Mouse (Mus musculus) liver, embryonic 15.5 days (tissue): ENCODE results near the gene Fbxl17. TPM values are rescaled to one million over a fixed set of nuclear protein-coding genes. Genes with fewer than 3 reads are reported as not detected.

Experiments
- ATAC-seq: fragments of 200-750 bp; cut with Nextera tagmentation; 2 replicates; pipeline ENCODE4 v1.8.0; 2017; ENCODE audit warnings: moderate number of reproducible peaks, mild to moderate bottlenecking, moderate library complexity; ENCODE audit not compliant: insufficient read depth
- H3K27ac ChIP-seq: fragments of 300-500 bp; sonication (generic); replicated peaks from 2 replicates; pipeline ENCODE4 v1.5.1; 2015; ENCODE audit warnings: mild to moderate bottlenecking, inconsistent platforms
- H3K27me3 ChIP-seq: fragments of 300-500 bp; sonication (generic); 2 replicates; pipeline ENCODE4 v1.6.1; 2015; ENCODE audit warnings: mild to moderate bottlenecking, inconsistent platforms
- H3K36me3 ChIP-seq: fragments of 300-500 bp; sonication (generic); replicated peaks from 2 replicates; pipeline ENCODE4 v1.6.1; 2015; ENCODE audit warnings: moderate library complexity, mild to moderate bottlenecking, inconsistent platforms
- H3K4me1 ChIP-seq: fragments of 300-500 bp; sonication (generic); replicated peaks from 2 replicates; pipeline ENCODE4 v1.6.1; 2015; ENCODE audit warnings: inconsistent platforms
- H3K4me2 ChIP-seq: fragments of 300-500 bp; sonication (generic); 2 replicates; pipeline ENCODE4 v1.6.1; 2015; ENCODE audit warnings: moderate library complexity, mild to moderate bottlenecking, inconsistent platforms
- H3K4me3 ChIP-seq: fragments of 300-500 bp; sonication (generic); replicated peaks from 2 replicates; pipeline ENCODE4 v1.5.1; 2015; ENCODE audit warnings: mild to moderate bottlenecking, inconsistent platforms
- H3K9ac ChIP-seq: fragments of 300-500 bp; sonication (generic); 2 replicates; pipeline ENCODE4 v1.6.1; 2015; ENCODE audit warnings: moderate library complexity, mild to moderate bottlenecking, inconsistent platforms
- H3K9me3 ChIP-seq: fragments of 300-500 bp; sonication (generic); replicated peaks from 2 replicates; pipeline ENCODE4 v1.6.1; 2016; ENCODE audit warnings: inconsistent platforms
- WGBS: fragments of 180-500 bp; shearing (Covaris S2); methylation state at CpG from one replicate; pipeline ENCODE4 v1.1.7; 2015; ENCODE audit warnings: mixed read lengths; ENCODE audit not compliant: insufficient replicate concordance; 5-methylcytosine and 5-hydroxymethylcytosine counted together
- polyA plus RNA-seq: library from polyadenylated mRNA; unstranded; fragments of >200 nt; fragmentation: Nextera tagmentation; extraction: Ambion mirVana; gene quantifications from 2 replicates; pipeline ENCODE4 v1.2.1, GENCODE M21; 2015

The Fbxl17 gene
- polyA plus RNA-seq, 1 experiment from 2014 or later, result 1.8 TPM

GRCm38 (mm10) chr17:63143825-63144224 is 356.0 kb downstream of the Fbxl17 start:
- Histone ChIP-seq H3K36me3 (no peaks in the 10 kb centered on the region), H3K9me3 (no peaks in the 10 kb centered on the region), H3K27ac (no peak overlapping the region), H3K9ac (no peak overlapping the region), H3K4me1 (peaks cover 12% of the 10 kb centered on the region; the same call in 1 of the 2 replicates), H3K27me3 (no peaks in the 10 kb centered on the region), H3K4me3 (no peak overlapping the region), H3K4me2 (no peak overlapping the region)
- 65% methylated on average over 7 of the region's 7 CpGs for WGBS
- no peak for ATAC-seq

- no peak for ATAC-seq
- Histone ChIP-seq H3K27ac (no peak overlapping the region), H3K4me3 (no peak overlapping the region), H3K4me1 (no peaks in the 10 kb centered on the region), H3K9ac (no peak overlapping the region), H3K27me3 (no peaks in the 10 kb centered on the region), H3K9me3 (no peaks in the 10 kb centered on the region), H3K4me2 (no peak overlapping the region), H3K36me3 (no peaks in the 10 kb centered on the region)
- 62% methylated on average over 5 of the region's 5 CpGs for WGBS
Measured at GRCm38 (mm10) chr17:63134805-63135204, 365.0 kb downstream of the Fbxl17 start.

- 73% methylated on average over 2 of the region's 2 CpGs for WGBS
Measured at GRCm38 (mm10) chr17:63122427-63122826, 377.4 kb downstream of the Fbxl17 start.

GRCm38 (mm10) chr17:63119701-63120100 is 380.1 kb downstream of the Fbxl17 start:
- Histone ChIP-seq H3K9me3 (no peaks in the 10 kb centered on the region), H3K4me2 (no peak overlapping the region), H3K36me3 (no peaks in the 10 kb centered on the region), H3K27me3 (no peaks in the 10 kb centered on the region), H3K27ac (no peak overlapping the region), H3K9ac (no peak overlapping the region), H3K4me1 (no peaks in the 10 kb centered on the region), H3K4me3 (no peak overlapping the region)
- 86% methylated on average over 3 of the region's 3 CpGs for WGBS
- ATAC-seq, result no peak

More at GRCm38 (mm10) chr17:63122427-63122826, 377.4 kb downstream of the Fbxl17 start:
- Histone ChIP-seq H3K36me3 (no peaks in the 10 kb centered on the region), H3K4me1 (no peaks in the 10 kb centered on the region), H3K9ac (no peak overlapping the region), H3K27me3 (no peaks in the 10 kb centered on the region), H3K27ac (no peak overlapping the region), H3K9me3 (no peaks in the 10 kb centered on the region), H3K4me3 (no peak overlapping the region), H3K4me2 (no peak overlapping the region)
- ATAC-seq, result no peak

GRCm38 (mm10) chr17:63119077-63119476 is 380.7 kb downstream of the Fbxl17 start:
- Histone ChIP-seq H3K9ac (no peak overlapping the region), H3K9me3 (no peaks in the 10 kb centered on the region), H3K4me1 (no peaks in the 10 kb centered on the region), H3K4me2 (no peak overlapping the region), H3K27ac (no peak overlapping the region), H3K4me3 (no peak overlapping the region), H3K36me3 (no peaks in the 10 kb centered on the region), H3K27me3 (no peaks in the 10 kb centered on the region)
- 60% methylated on average over 7 of the region's 7 CpGs for WGBS
- no peak for ATAC-seq

DNA sequence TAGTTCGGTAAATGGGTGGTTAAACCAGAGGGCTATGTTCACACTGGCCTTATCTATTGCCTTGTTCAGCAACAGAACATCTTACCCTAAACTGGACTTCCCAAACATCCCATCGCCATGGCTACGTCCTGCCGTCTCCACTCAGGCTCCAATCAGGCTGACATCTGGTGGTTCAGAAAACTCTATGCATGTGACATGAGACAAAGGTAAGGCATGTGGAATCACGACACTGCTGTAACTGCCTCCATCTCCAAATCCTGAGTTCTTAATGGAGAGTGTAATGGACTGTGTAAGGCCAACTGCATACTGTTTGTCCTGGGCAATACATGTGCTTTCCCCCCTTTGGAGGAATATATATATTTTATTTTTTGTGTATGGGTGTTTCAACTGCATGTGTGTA is 382.7 kb downstream of the Fbxl17 start:
- Histone ChIP-seq H3K4me1 (no peaks in the 10 kb centered on the region), H3K4me3 (no peak overlapping the region), H3K36me3 (no peaks in the 10 kb centered on the region), H3K27ac (no peak overlapping the region), H3K9ac (no peak overlapping the region), H3K4me2 (no peak overlapping the region), H3K9me3 (no peaks in the 10 kb centered on the region), H3K27me3 (no peaks in the 10 kb centered on the region)
- WGBS, result 75% methylated on average over 5 of the region's 5 CpGs
- ATAC-seq, result no peak

DNA sequence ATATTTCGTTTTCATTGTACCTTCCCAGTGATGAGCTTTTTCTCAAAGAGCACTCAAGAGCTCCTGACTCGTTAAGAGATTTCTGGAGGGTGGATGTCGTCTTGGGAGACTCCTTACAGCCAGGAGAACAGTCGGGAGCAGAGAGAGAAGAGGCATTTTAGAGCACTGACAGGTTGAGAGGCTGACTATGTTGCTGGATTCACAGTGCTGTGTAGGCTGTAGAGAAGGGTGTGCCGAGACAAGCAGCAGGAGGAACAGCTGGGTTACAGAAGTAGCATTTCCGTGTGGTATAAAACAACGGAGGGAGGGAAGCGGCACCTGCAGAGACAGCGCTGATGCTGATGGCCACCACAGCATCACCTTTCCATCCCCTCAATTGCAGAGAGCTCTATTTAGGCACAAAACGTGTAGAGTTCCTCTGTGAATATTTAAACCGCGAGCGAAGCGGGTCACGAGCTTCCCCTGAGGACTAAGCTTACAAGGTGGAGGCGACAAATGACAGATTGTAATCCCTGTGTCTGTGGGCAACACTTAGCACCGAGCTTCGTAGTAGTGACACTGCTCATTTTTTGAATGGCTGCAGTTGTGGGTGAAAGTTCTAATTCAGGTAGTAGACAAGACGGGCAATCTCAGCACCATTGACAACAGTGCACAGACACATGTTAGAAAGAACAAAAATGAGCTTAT is 385.3 kb downstream of the Fbxl17 start:
- Histone ChIP-seq H3K36me3 (no peaks in the 10 kb centered on the region), H3K4me2 (no peak overlapping the region), H3K9me3 (no peaks in the 10 kb centered on the region), H3K27me3 (no peaks in the 10 kb centered on the region), H3K9ac (no peak overlapping the region), H3K4me3 (no peak overlapping the region), H3K27ac (no peak overlapping the region), H3K4me1 (no peaks in the 10 kb centered on the region)
- WGBS, result 68% methylated on average over 19 of the region's 19 CpGs
- no peak for ATAC-seq

DNA sequence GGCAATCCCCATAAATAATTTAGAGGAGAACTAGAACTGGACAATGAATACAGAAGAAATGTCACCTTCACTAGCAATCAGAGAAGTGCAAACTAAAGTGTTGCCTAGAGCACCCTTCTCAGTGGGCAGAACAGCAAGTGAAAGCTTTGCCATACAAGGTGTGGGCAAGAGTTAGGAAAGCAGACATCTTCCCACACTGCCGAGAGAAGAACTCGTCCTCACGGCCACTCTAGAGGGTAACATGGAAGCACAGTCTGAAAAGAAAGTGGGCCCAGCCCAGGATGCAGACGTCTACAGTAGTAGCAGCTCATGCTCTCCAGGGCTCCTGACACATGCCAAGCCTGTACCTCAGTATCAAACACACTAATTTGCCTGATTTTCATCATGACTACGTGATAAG is 387.0 kb downstream of the Fbxl17 start:
- H3K4me2 ChIP-seq, result no peak overlapping the region
- H3K36me3 ChIP-seq, result no peaks in the 10 kb centered on the region
- ATAC-seq, result no peak
- WGBS, result 73% methylated on average over 5 of the region's 5 CpGs
- no peaks in the 10 kb centered on the region for H3K27me3 ChIP-seq
- no peaks in the 10 kb centered on the region for H3K9me3 ChIP-seq
- no peak overlapping the region for H3K27ac ChIP-seq
- no peak overlapping the region for H3K4me3 ChIP-seq
- no peak overlapping the region for H3K9ac ChIP-seq
- no peaks in the 10 kb centered on the region for H3K4me1 ChIP-seq

- no peak for ATAC-seq
- 72% methylated on average over 6 of the region's 6 CpGs for WGBS
Measured at GRCm38 (mm10) chr17:63110994-63111393, 388.8 kb downstream of the Fbxl17 start.

DNA sequence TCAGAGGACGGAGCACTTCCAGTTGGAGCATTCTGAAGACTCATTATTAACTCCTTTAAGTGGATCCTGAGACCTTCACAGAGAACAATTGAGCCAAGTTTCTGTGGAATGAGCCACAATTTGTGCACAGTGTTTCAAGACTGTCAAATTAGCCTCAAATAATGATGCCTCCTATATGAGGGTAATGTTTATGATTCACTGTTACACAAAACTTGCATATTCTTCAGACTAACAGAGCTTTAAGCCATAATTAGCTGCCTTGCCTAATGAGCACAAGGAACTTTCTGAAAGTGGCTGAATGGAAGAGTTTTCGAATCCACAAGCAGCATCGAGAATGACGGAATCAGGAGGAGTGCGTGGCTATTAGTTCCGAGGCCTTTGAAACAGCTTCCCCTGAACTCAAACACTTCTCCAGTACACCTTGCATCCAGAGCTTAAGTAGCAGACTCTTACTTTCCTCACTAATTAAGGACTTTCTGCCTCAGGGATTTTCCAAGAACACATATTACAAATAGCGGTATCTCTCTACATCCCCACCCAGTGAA is 389.5 kb downstream of the Fbxl17 start:
- no peak overlapping the region for H3K27ac ChIP-seq
- no peaks in the 10 kb centered on the region for H3K27me3 ChIP-seq
- H3K4me1 ChIP-seq, result no peaks in the 10 kb centered on the region
- no peak overlapping the region for H3K4me3 ChIP-seq
- H3K9me3 ChIP-seq, result no peaks in the 10 kb centered on the region
- no peaks in the 10 kb centered on the region for H3K36me3 ChIP-seq
- H3K9ac ChIP-seq, result no peak overlapping the region
- 81% methylated on average over 7 of the region's 7 CpGs for WGBS
- H3K4me2 ChIP-seq, result no peak overlapping the region
- ATAC-seq, result no peak

More at GRCm38 (mm10) chr17:63110994-63111393, 388.8 kb downstream of the Fbxl17 start:
- no peak overlapping the region for H3K4me3 ChIP-seq
- H3K4me1 ChIP-seq, result no peaks in the 10 kb centered on the region
- H3K4me2 ChIP-seq, result no peak overlapping the region
- no peak overlapping the region for H3K27ac ChIP-seq
- H3K36me3 ChIP-seq, result no peaks in the 10 kb centered on the region
- no peak overlapping the region for H3K9ac ChIP-seq
- H3K9me3 ChIP-seq, result no peaks in the 10 kb centered on the region
- no peaks in the 10 kb centered on the region for H3K27me3 ChIP-seq

GRCm38 (mm10) chr17:63108035-63108434 is 391.8 kb downstream of the Fbxl17 start:
- no peaks in the 10 kb centered on the region for H3K4me1 ChIP-seq
- 79% methylated on average over 5 of the region's 5 CpGs for WGBS
- no peaks in the 10 kb centered on the region for H3K9me3 ChIP-seq
- H3K4me3 ChIP-seq, result no peak overlapping the region
- H3K27me3 ChIP-seq, result no peaks in the 10 kb centered on the region
- H3K4me2 ChIP-seq, result no peak overlapping the region
- H3K27ac ChIP-seq, result no peak overlapping the region
- H3K36me3 ChIP-seq, result no peaks in the 10 kb centered on the region
- no peak for ATAC-seq
- no peak overlapping the region for H3K9ac ChIP-seq

- Histone ChIP-seq H3K4me3 (no peak overlapping the region), H3K36me3 (no peaks in the 10 kb centered on the region), H3K9me3 (no peaks in the 10 kb centered on the region), H3K27ac (no peak overlapping the region), H3K9ac (no peak overlapping the region), H3K4me1 (no peaks in the 10 kb centered on the region), H3K27me3 (no peaks in the 10 kb centered on the region), H3K4me2 (no peak overlapping the region)
- WGBS, result 72% methylated on average over 4 of the region's 4 CpGs
- no peak for ATAC-seq
Measured at GRCm38 (mm10) chr17:63107515-63107914, 392.3 kb downstream of the Fbxl17 start.
